Mouse (Mus musculus) C2C12 (cell line): Measurements from ENCODE around the gene Slc4a1. TPM values are rescaled to one million over a fixed set of nuclear protein-coding genes. Genes with fewer than 3 reads are reported as not detected.

Experiments used
- H3K27me3 ChIP-seq: one replicate; pipeline ENCODE4 v1.6.1; 2011; ENCODE audit not compliant: control insufficient read depth, insufficient read depth, insufficient read length
- H3K36me3 ChIP-seq: one replicate; pipeline ENCODE4 v1.6.1; 2011; ENCODE audit not compliant: control insufficient read depth, insufficient read depth
- H3K4me3 ChIP-seq: one replicate; pipeline ENCODE4 v1.5.1; 2011; ENCODE audit warnings: mild to moderate bottlenecking, control low read depth; ENCODE audit not compliant: poor library complexity, insufficient read depth, severe bottlenecking
- H3K79me2 ChIP-seq: one replicate; pipeline ENCODE4 v1.6.1; 2011; ENCODE audit not compliant: control insufficient read depth, insufficient read depth
- H3K79me3 ChIP-seq: one replicate; pipeline ENCODE4 v1.6.1; 2011; ENCODE audit warnings: low read depth, control low read depth
- H3ac ChIP-seq: one replicate; pipeline ENCODE3; 2011; ENCODE audit warnings: low read depth; ENCODE audit not compliant: control insufficient read depth, insufficient read length
- CEBPB ChIP-seq: IDR thresholded peaks from one replicate; pipeline ENCODE4 v1.6.1; 2011; ENCODE audit warnings: low read depth, mild to moderate bottlenecking, control low read depth, moderate library complexity
- CTCF ChIP-seq: IDR thresholded peaks from one replicate; pipeline ENCODE4 v1.5.1; 2011; ENCODE audit not compliant: control insufficient read depth, insufficient read depth, insufficient read length
- FOSL1 ChIP-seq: IDR thresholded peaks from one replicate; pipeline ENCODE4 v1.8.0; 2011; ENCODE audit warnings: mild to moderate bottlenecking, low read length; ENCODE audit not compliant: poor library complexity, insufficient read depth, severe bottlenecking
- MAX ChIP-seq: IDR thresholded peaks from one replicate; pipeline ENCODE4 v1.6.1; 2011; ENCODE audit warnings: mild to moderate bottlenecking, control low read depth
- MYOD1 ChIP-seq: IDR thresholded peaks from one replicate; pipeline ENCODE4 v1.6.1; 2011; ENCODE audit warnings: low read depth; ENCODE audit not compliant: control insufficient read depth, insufficient read length
- MYOG ChIP-seq: IDR thresholded peaks from one replicate; pipeline ENCODE4 v1.6.1; 2011; ENCODE audit not compliant: control insufficient read depth, insufficient read length; ENCODE audit errors: extremely low read depth
- USF1 ChIP-seq: IDR thresholded peaks from one replicate; pipeline ENCODE4 v1.6.1; 2011; ENCODE audit warnings: low read depth, mild to moderate bottlenecking, control low read depth, moderate library complexity
- polyA plus RNA-seq: library from polyadenylated mRNA; unstranded; fragments of >200 nt; fragmentation: generic; extraction: Trizol; gene quantifications from one replicate; pipeline ENCODE4 v1.2.1, GENCODE M21; 2012; ENCODE audit warnings: missing spikeins

Gene Slc4a1
- polyA plus RNA-seq, 1 experiment, result not detected

GRCm38 (mm10) chr11:102409795-102410330 is 43.9 kb upstream of the Slc4a1 start:
- peaks cover 15% of the 10 kb centered on the region for H3K79me2 ChIP-seq
- no peaks in the 10 kb centered on the region for H3K36me3 ChIP-seq
- no peak overlapping the region for H3K4me3 ChIP-seq
- H3K27me3 ChIP-seq, result peaks cover 3% of the 10 kb centered on the region
- H3K79me3 ChIP-seq, result peaks cover 8% of the 10 kb centered on the region
- H3ac ChIP-seq, result no peak overlapping the region
- TF ChIP-seq MYOG (no peak), MAX (no peak), CTCF (no peak), CEBPB (no peak), USF1 (no peak), MYOD1 (no peak), FOSL1 (no peak)

- H3K27me3 ChIP-seq, result peaks cover 3% of the 10 kb centered on the region
- H3K79me2 ChIP-seq, result peaks cover 15% of the 10 kb centered on the region
- peaks cover 8% of the 10 kb centered on the region for H3K79me3 ChIP-seq
- H3K4me3 ChIP-seq, result peak overlapping the region; percentile 19
- no peaks in the 10 kb centered on the region for H3K36me3 ChIP-seq
- H3ac ChIP-seq, result peak overlapping the region; percentile 2
- no peak for TF ChIP-seq MAX
Observed at GRCm38 (mm10) chr11:102408888-102409794, 43.1 kb upstream of the Slc4a1 start.

- Histone ChIP-seq H3K27me3 (peaks cover 3% of the 10 kb centered on the region), H3K79me3 (peaks cover 8% of the 10 kb centered on the region), H3K4me3 (peak overlapping the region; percentile 80), H3K79me2 (peaks cover 15% of the 10 kb centered on the region), H3K36me3 (peaks cover 4% of the 10 kb centered on the region), H3ac (peak overlapping the region; percentile 44)
- no peak for TF ChIP-seq CTCF
- TF ChIP-seq CEBPB, result no peak
- peak; percentile 14 for TF ChIP-seq MYOD1
- peak; percentile 92 for TF ChIP-seq MAX
- no peak for TF ChIP-seq FOSL1
- peak; percentile 52 for TF ChIP-seq USF1
- TF ChIP-seq MYOG, result no peak
Observed at GRCm38 (mm10) chr11:102408344-102408876, 42.4 kb upstream of the Slc4a1 start.

GRCm38 (mm10) chr11:102407834-102408215 is 41.8 kb upstream of the Slc4a1 start, which contains the start of gene Slc25a39:
Gene Slc25a39 (minus strand): TSS chr11:102407946.
- H3K79me2 ChIP-seq, result peaks cover 15% of the 10 kb centered on the region
- H3K4me3 ChIP-seq, result peak within 1 kb of the TSS; percentile 80
- no peak for TF ChIP-seq USF1
- TF ChIP-seq FOSL1, result no peak
- no peak for TF ChIP-seq MYOG
- peak; percentile 20 for TF ChIP-seq CEBPB
- TF ChIP-seq MAX, result no peak
- TF ChIP-seq CTCF, result no peak
- no peak for TF ChIP-seq MYOD1
- H3K79me3 ChIP-seq, result peaks cover 8% of the 10 kb centered on the region
- H3ac ChIP-seq, result peak within 1 kb of the TSS; percentile 73
- no peaks in the 10 kb centered on the region for H3K27me3 ChIP-seq
- peaks cover 8% of the 10 kb centered on the region for H3K36me3 ChIP-seq

- Histone ChIP-seq H3K36me3 (peaks cover 13% of the 10 kb centered on the region), H3K79me3 (peaks cover 8% of the 10 kb centered on the region), H3K27me3 (no peaks in the 10 kb centered on the region), H3ac (peak overlapping the region; percentile 73), H3K4me3 (peak overlapping the region; percentile 80), H3K79me2 (peaks cover 15% of the 10 kb centered on the region)
- TF ChIP-seq CTCF, result no peak
- TF ChIP-seq MAX, result peak; percentile 88
Observed at GRCm38 (mm10) chr11:102406900-102407833, 41.2 kb upstream of the Slc4a1 start.
